Mouse (Mus musculus) bone marrow, adult 2 months (tissue): ENCODE measurements around the gene Ociad1.

Source experiments
- CTCF ChIP-seq: fragments of 200-500 bp; IDR thresholded peaks from 2 replicates; pipeline ENCODE4 v1.5.1; 2011; ENCODE audit warnings: low read length, control low read depth; ENCODE audit not compliant: control insufficient read depth, insufficient read depth
- POLR2A ChIP-seq: fragments of 200-500 bp; IDR thresholded peaks from 2 replicates; pipeline ENCODE4 v1.6.1; 2011; ENCODE audit warnings: low read depth, mild to moderate bottlenecking, control low read depth, low read length, borderline replicate concordance; ENCODE audit not compliant: control insufficient read depth

DNA sequence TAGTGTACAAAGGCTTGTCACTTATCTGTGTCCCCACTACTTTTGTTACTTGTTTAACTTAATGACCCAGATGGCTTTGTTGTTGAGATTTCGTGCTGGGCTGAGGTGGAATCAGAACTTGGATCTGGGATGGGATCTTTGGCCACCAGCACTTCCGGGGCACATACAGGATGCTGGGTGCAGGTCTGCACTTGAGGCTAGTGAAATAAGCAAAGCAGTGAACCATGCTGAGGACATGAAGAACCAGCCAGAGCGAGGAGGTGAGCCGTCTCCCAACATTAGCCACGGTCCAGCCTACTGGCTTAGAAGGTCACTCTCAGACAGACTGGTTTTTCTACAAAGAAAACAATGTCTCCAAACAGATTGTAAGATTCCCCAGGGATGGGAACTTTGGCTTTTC is 56.9 kb downstream of the Ociad1 start:
- no peak for TF ChIP-seq CTCF
- TF ChIP-seq POLR2A: no peak
